Mouse (Mus musculus) heart, postnatal 0 days (tissue): ENCODE data around the gene Csmd2.

ENCODE experiments used
- CTCF ChIP-seq: IDR thresholded peaks from 2 replicates; pipeline ENCODE4 v1.5.1; 2016; ENCODE audit warnings: antibody characterized with exemption, control low read depth, low read depth
- EP300 ChIP-seq: IDR thresholded peaks from 2 replicates; pipeline ENCODE4 v1.6.1; 2016; ENCODE audit warnings: antibody characterized with exemption, low read depth

DNA sequence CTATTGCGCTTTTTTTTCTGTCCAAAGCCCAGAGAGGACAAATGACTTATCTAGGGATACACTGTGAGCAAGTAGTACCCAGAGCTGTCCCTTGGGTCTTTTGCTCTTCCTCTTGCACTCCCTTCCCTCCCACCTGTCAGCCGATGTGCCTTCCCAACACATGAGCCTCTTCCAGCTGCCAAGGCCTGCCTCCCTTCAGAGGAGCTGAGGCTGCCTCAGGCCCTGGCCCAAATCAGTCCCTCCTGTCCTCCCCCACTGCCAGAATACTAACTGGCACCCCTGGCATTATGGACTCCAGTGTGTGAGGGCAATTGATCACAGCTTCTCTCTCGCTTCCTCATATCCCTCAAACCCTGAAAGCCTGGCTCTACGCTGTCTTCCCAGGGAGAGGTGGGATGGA, 165.5 kb downstream of the Csmd2 start:
- TF ChIP-seq EP300, result no peak
- no peak for TF ChIP-seq CTCF
